Mouse (Mus musculus): Measurements from ENCODE around the gene Spin4.

Spin4 gene

DNA sequence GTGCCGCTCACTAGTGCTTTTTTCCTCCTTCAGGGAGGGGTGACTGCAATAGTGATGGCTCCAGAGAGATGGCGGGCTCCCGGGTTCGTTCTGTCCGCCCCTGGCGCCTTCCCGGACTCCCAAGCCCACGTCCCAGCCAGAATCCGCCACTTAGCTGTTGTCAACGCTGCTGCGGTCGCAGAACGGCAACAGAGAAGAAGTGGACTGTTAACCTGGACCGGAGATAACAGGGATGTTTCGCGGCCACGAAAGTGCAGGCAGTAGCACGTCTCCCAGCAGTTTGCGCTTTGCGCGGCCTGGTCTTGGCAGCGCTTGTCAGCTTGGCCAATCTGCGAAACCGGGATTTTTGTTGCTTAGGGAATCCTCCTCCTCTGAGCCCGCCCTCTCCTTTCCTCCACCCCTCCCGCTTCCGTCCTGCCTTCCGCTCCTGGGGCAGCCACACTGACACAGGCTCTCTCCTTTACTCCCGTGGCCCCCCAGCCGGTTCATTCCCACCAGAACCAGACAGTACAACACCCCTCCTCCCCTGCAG is at the start of gene Spin4:
Spin4 (minus strand) TSS at position 322 of the 532 bp plus-strand sequence.
- DNase-seq, result peak; percentile 68

DNA sequence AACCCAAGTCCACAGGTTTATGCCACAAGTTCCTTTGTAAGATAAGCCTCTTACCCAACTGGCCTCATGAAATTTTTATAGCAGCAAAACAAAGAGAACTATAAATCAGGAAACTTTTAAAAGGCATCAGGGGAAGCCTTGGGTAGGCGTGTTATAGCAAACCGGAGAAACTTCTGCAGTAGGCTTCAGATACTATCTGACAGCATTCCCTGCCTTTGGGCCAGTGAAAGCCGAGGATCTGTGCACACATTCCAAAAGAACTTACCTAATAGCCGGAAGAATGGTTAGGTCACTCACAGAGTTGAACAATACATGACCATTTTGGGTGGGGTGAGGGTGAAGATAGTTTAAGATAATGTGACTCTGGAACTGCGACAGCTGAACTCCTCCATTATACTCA is 1.4 kb upstream of the Spin4 start:
- no peak for DNase-seq

DNA sequence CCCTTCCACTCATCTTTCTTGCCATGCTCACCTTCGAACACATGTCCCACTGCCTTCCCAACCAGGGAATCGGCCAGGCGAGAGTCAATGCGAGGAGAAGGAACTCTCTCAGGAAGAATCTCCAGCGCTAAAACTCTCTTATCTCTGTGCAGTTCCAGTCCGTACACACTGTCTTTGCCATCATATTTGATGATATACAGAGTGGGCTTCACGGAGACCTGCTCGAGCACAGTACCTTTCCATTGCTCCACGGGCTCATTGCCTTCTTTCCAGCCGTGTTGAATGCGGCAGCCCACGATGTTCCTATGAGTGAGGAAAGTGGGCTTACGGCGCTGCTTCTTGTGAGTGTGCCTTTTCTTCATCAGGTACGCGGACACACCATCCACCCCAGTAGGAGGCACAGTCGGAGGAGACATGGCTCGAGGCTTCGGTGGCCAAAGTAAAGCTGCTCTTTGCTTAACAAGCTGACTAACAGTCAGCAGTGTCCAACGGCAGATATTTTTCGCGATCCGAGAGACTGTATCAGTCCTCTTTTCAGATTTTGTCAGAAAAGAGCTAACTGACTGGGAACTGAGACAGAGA is 612 bp downstream of the Spin4 start:
- peak; percentile 20 for DNase-seq

DNA sequence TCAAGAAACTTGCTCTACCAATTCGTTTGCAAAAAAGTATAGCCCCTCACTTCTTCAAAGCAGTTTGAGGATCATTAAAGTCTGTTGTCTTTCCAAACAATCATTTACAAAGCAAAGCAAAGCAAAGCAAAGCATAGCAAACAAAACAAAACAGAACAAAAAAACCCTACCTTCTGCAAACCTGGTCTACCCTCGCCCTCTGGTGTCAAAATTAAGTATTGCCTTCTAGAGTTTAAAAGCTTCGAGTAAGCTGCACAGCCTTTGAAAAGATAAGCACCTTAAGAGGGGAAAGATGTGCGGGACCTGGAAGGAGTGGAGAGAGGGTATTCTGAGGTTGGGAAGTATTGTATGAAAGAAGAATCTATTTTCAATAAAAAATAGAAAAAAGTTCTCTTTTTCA is 14.4 kb downstream of the Spin4 start:
- no peak for DNase-seq

DNA sequence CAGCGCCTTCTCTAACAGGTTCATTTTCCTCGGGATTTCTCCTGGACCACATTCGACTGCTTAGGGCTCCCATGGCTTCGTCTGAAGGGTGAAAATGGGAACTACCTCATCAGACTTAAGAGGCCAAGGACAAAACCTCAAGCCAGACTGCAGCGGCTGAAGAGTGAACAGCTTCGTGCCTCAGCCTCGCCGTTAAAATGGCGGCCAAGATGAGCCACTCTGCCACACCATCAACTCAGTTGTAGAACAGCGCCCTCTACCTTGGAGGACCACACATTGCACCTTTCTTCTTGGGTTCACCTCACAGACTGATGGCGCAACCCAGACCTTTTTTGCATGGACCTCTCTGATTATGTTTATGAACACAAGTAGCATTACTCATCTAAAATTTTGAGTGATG is 27.6 kb downstream of the Spin4 start:
- no peak for DNase-seq

DNA sequence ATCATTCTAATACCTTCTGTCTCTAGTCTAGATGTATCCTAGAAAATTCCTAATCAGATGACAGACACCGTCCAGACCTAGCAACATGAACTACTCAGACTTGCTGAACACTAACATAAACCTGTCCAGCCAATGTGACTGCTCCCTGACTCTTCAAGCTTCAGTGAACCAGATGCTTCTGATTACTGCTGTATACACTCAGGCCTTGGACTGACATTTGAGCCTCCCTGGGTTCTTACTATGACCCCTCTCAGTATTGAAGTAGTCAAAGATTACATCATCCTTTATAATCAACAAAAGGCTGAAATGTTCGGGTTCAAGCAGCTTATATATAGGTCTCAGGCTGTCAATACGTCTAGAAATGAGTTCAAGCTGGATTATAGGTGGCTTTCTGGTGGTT is 32.4 kb downstream of the Spin4 start:
- no peak for DNase-seq

DNA sequence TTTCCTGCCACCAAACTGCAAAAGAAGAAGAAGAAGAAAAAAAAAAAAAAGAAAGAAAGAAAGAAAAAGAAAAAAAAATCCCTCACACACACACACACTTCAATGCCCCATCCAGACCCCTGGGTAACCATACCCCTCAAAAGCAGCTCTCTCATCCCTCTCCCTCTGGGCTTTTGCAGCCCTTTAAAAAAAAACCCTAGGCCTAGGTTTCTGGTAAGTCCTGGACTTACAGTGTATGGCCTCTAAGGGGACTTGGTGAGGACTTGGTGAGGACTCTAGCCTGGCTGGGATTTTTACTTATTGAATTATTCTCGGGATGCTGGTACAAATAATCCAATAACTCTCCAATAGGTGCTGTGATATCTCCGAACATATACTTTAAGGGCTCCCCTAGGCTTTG is 35.6 kb downstream of the Spin4 start:
- no peak for DNase-seq

DNA sequence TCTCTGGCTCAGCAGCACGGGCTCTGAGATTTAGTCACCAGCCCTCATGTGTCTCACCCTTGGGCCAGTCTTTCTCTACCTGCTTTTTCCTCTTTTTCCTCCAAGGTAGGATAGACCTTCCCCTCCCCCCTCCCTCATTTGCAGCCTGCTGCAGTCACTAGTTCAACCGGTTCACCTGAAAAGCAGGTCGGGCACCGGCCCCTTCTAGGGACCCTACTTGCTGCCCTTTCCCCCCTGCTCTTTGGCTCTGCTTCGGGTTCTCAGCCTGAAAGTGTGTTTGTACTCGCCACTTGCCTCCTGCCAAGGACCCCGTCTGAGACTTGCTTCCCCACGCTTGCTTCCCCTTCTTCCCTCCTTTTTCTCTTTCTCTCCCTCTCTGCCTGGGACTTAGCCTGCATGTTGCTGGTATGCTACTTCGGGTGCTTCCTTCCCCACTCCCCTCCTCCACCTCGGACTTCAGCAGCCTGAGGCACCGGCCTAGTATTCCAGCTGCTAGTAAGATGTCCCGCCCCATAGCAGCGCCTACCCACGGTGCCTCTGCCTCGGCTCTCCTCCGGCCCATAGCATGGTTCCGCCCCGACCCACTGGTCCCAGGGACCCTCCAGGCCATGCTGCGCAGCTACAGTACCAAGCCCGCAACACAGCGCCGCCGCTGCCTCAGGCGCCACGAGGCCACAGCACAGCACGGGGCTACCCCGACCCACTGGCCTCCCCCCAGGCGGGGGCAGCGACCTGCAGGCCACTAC is 36.2 kb downstream of the Spin4 start:
- DNase-seq, result no peak
